Mouse (Mus musculus) urinary bladder, adult 18-20 months (tissue): ENCODE measurements at regions not wholly inside any gene's neighbourhood (a gene's known extent, or its start where the extent isn't known, plus 50 kb on each side); places are given as distances from the start of the nearest gene placed in this dataset.

Experiments
- DNase-seq, 2 experiments: peaks; one replicate each; pipeline ENCODE4 v3.0.0; 2022; ENCODE audit warnings: low spot score in 2 of 2, mixed read lengths in 2 of 2

GRCm38 (mm10) chr2:117811931-117812330 lies 299.7 kb upstream of the Thbs1 start:
- no peak for DNase-seq

- DNase-seq, result no peak
Observed at GRCm38 (mm10) chr2:117819701-117820225, 291.9 kb upstream of the Thbs1 start.

GRCm38 (mm10) chr2:117820708-117821107 lies 291.0 kb upstream of the Thbs1 start:
- no peak for DNase-seq

- no peak for DNase-seq
Observed at GRCm38 (mm10) chr2:117825088-117825487, 286.6 kb upstream of the Thbs1 start.

- no peak for DNase-seq
Observed at GRCm38 (mm10) chr2:117827278-117827677, 284.4 kb upstream of the Thbs1 start.

- peak; percentile 21 to 25 for DNase-seq
Observed at GRCm38 (mm10) chr2:117838387-117838786, 273.3 kb upstream of the Thbs1 start.

GRCm38 (mm10) chr2:117840406-117840805 lies 271.3 kb upstream of the Thbs1 start:
- no peak for DNase-seq

GRCm38 (mm10) chr2:117842309-117842986 lies 269.2 kb upstream of the Thbs1 start:
- DNase-seq, result no peak

GRCm38 (mm10) chr2:117852442-117852841 lies 259.2 kb upstream of the Thbs1 start:
- no peak for DNase-seq

GRCm38 (mm10) chr2:117862301-117862700 lies 249.4 kb upstream of the Thbs1 start:
- no peak for DNase-seq

GRCm38 (mm10) chr2:117865119-117865518 lies 246.6 kb upstream of the Thbs1 start:
- no peak for DNase-seq

GRCm38 (mm10) chr2:117866946-117867345 lies 244.7 kb upstream of the Thbs1 start:
- no peak for DNase-seq

GRCm38 (mm10) chr2:117867409-117867808 lies 244.3 kb upstream of the Thbs1 start:
- DNase-seq, result no peak

- DNase-seq, result no peak
Observed at GRCm38 (mm10) chr2:117868857-117869256, 242.8 kb upstream of the Thbs1 start.

GRCm38 (mm10) chr2:117871507-117872282 lies 240.0 kb upstream of the Thbs1 start:
- no peak for DNase-seq

- DNase-seq, result peak in 1 of 2 experiments; percentile 8
Observed at GRCm38 (mm10) chr2:117877816-117878215, 233.9 kb upstream of the Thbs1 start.

GRCm38 (mm10) chr2:117882136-117882535 lies 229.5 kb upstream of the Thbs1 start:
- DNase-seq, result no peak

- no peak for DNase-seq
Observed at GRCm38 (mm10) chr2:117882890-117883289, 228.8 kb upstream of the Thbs1 start.

GRCm38 (mm10) chr2:117886516-117886915 lies 225.2 kb upstream of the Thbs1 start:
- DNase-seq, result no peak

GRCm38 (mm10) chr2:117901311-117901710 lies 210.4 kb upstream of the Thbs1 start:
- no peak for DNase-seq

GRCm38 (mm10) chr2:117902837-117903236 lies 208.8 kb upstream of the Thbs1 start:
- no peak for DNase-seq

GRCm38 (mm10) chr2:117903705-117904104 lies 208.0 kb upstream of the Thbs1 start:
- DNase-seq, result no peak

- no peak for DNase-seq
Observed at GRCm38 (mm10) chr2:117906509-117906908, 205.2 kb upstream of the Thbs1 start.
